Mouse (Mus musculus) Patski (cell line): ENCODE measurements around the gene Chrm3. TPM values are rescaled to one million over a fixed set of nuclear protein-coding genes. Genes with fewer than 3 reads are reported as not detected.

Experiments
- ATAC-seq: fragments of 100-300 bp; one replicate; pipeline ENCODE4 v1.8.0; 2021
- CTCF ChIA-PET: fragments of 350-600 bp; sonication (Branson Sonifier 250); formaldehyde crosslinking; loops from one replicate; lab custom pipeline; 2022; ENCODE audit warnings: inconsistent platforms; lab: Charles Lee
- POLR2A ChIA-PET: fragments of 350-600 bp; sonication (Branson Sonifier 250); formaldehyde crosslinking; loops from one replicate; lab custom pipeline; 2022; ENCODE audit warnings: antibody characterized with exemption, inconsistent platforms; lab: Charles Lee
- DNase-seq: peaks from one replicate; pipeline ENCODE4 v3.0.0-alpha.2; 2011; ENCODE audit warnings: low read depth, low spot score
- H3K27me3 ChIP-seq: fragments of 371-371 bp; one replicate; pipeline ENCODE4 v1.5.1; 2021
- CTCF ChIP-seq: fragments of 100-300 bp; IDR thresholded peaks from one replicate; pipeline ENCODE4 v1.5.1; 2021
- in situ Hi-C: fragments of 300-500 bp; cut with MboI; formaldehyde crosslinking; loops from 3 replicates; pipeline ENCODE4 v1.11.1; 2018; ENCODE audit warnings: low pct_unique_long_range_greater_than_20kb, mixed read lengths
- polyA plus RNA-seq: library from polyadenylated mRNA; unstranded; gene quantifications from one replicate; pipeline ENCODE4 v1.2.3, GENCODE M21; 2021

Chrm3 gene
- polyA plus RNA-seq, 1 experiment from 2014 or later: not detected

DNA sequence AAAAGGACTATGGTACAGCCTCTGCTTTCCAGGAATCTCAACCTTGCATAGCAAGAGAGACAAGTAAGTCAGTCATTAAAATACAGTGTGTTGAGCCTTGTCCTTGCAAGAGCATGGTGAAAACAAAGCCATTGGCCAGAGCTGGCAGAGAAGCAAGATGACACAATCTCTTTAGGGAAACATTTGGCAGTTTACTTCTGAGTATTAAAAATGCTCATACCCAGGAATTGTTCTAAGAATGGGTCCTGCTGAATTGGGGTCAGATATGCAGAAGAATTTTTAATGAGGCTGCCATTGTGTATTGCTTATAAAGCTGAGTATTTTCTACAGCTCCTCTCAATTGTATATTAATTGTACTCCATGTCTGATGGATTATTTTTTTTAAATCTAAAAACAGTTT lies 50.8 kb downstream of the Chrm3 start:
- no peaks in the 10 kb centered on the region for H3K27me3 ChIP-seq
- in situ Hi-C loops: no loop called here
- TF ChIP-seq CTCF: no peak
- POLR2A ChIA-PET: no interaction called here
- CTCF ChIA-PET: no interaction called here
- DNase-seq: no peak
- no peak for ATAC-seq

DNA sequence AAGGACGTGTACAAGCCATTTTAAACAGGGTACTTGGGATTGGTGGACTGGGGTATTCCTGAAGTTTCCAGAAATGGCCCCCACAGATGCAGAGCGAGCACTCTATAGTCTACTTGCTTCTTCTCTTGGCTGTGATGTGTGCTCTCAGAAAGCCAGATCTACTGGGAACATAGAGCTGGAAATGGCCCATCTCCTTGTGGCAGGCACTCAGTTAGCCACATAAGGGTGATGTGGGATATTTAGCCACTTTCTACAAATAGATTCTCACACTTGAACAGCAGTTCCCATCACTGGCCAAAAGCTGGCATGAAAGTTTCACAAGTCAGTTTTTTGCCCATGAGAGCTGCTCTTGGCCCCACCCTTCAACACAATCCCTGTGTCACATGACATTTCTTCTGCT lies 65.5 kb downstream of the Chrm3 start:
- ATAC-seq (no peak), DNase-seq (no peak)
- CTCF ChIA-PET: no interaction called here
- H3K27me3 ChIP-seq: no peaks in the 10 kb centered on the region
- in situ Hi-C loops: no loop called here
- TF ChIP-seq CTCF: no peak
- POLR2A ChIA-PET: no interaction called here

DNA sequence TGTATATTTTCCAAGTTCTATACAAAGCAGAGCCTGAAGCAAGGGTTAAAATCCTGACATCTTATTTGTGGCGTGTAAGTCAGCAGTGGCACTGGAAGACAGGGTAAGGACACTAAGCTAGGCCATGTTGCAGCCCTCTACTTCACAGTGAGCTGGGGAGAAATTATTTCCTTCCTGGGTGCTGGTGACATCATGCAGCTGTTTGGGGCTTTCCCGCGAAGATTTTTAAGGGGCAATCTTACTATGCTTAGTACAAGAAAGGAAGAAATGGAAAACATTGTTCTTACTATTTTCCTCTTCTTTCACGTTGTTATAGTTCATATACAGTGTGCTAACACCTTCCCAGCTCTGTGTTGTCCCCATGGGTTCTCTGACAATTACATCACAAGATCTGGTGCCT lies 76.3 kb downstream of the Chrm3 start:
- peaks cover 4% of the 10 kb centered on the region for H3K27me3 ChIP-seq
- DNase-seq (no peak), ATAC-seq (no peak)
- ChIA-PET POLR2A (no interaction called here), CTCF (interaction anchor here (2.4 kb wide), 1 partner anchor 17 kb away, joined by 7 read pairs; no protein-coding TSS in a partner anchor)
- TF ChIP-seq CTCF: no peak
- in situ Hi-C loops: no loop called here

DNA sequence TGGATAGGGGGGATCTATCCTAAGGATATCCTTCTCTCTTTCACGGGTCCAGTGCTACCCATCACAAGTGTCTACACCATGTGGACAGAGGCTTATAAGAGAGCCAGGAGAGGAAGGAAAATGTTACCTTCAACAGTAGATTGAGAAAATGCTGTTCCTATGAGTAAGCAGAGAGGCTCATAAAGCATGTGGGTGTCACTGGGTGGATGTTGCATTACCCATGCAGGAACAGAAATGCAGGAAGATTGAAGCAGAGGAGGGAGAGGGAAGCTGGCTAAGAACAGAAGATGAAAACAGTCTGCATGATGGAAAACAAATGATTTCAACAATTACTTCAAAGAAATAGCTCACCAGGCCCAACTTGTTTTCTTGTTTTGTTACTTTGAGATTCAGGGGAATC lies 85.7 kb downstream of the Chrm3 start:
- in situ Hi-C loops: no loop called here
- ChIA-PET CTCF (no interaction called here), POLR2A (no interaction called here)
- DNase-seq: no peak
- ATAC-seq: no peak
- TF ChIP-seq CTCF: no peak
- no peaks in the 10 kb centered on the region for H3K27me3 ChIP-seq

DNA sequence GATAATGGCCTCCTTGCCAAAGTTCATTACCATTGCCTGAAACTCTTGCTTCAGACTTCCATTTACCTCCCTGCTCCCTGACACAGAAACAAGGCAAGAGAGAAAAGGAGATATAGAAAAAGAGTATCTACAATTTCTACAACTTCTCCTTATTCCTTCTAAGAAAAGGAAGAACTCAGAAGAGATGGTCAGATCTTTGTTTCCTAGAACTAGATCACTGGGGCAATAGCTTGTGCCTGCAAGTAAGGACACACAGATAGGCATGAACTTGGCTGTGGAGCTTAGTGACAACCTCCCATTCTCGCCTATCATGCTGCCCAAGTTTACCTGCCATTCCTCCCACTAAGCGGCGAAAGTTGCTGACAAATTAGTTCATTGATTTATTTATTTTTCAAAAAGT lies 96.9 kb downstream of the Chrm3 start:
- in situ Hi-C loops: no loop called here
- POLR2A ChIA-PET: no interaction called here

DNA sequence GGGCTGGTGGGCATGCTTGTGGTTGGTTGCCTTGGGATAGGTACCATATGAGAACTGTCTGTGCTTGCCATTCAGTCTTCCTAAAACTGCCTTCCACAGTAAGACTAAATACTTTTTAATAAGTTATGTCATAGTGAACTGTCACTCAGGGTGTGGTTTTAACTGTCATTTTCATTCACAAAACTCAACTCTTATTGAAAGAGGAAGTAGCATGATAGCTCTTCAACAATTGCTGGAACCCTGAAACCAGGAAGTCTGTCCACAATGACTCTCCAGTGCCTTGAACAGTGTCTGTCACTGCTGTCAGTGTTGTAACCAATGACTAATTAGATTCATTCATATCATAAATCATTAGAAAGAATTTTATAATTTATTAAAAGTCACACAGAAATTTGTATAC lies 107.6 kb downstream of the Chrm3 start:
- TF ChIP-seq CTCF: no peak
- no peak for DNase-seq
- no peak for ATAC-seq
- POLR2A ChIA-PET: no interaction called here
- CTCF ChIA-PET: no interaction called here
- H3K27me3 ChIP-seq: no peaks in the 10 kb centered on the region
- in situ Hi-C loops: no loop called here

More for the DNA sequence above, 96.9 kb downstream of the Chrm3 start:
- no peaks in the 10 kb centered on the region for H3K27me3 ChIP-seq
- ATAC-seq (no peak), DNase-seq (no peak)
- CTCF ChIA-PET: no interaction called here
- TF ChIP-seq CTCF: no peak

DNA sequence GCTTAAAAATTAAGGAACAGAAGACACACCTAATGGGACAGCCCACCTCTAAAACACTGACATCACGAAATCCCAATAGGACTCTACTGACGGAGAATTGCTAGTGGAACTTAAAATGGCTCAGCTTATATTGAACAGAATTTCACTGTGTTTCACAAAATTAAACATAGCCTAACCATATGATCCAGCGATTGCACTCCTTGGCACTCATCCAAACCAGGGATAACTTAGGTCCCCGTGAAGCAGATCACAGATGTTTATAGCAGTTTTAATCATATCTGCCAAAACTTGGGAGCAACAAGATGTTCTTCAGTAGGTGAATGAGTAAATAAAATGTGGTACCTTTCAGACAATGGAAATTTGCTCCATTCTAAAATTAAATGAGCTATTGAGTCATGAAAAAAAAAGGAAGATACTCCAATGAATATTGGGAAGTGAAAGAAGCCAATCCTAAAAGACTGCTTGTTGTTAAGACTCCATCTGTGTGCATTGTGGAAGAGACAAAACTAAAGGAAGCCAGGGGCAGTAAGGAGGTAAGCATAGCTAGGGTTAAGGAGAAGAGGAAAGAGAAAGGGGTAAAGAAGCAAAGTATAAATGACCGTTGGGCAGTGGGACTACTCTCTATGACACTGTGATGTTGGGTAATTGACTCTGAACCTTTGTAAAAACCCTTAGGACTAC lies 109.0 kb downstream of the Chrm3 start:
- POLR2A ChIA-PET: no interaction called here
- TF ChIP-seq CTCF: no peak
- in situ Hi-C loops: no loop called here
- CTCF ChIA-PET: interaction anchor here (1.1 to 1.3 kb wide), 3 partner anchors 9 to 13 kb away, joined by 3 to 5 read pairs (median 4); no protein-coding TSS in a partner anchor
- ATAC-seq (no peak), DNase-seq (no peak)
- H3K27me3 ChIP-seq: peaks cover 4% of the 10 kb centered on the region

DNA sequence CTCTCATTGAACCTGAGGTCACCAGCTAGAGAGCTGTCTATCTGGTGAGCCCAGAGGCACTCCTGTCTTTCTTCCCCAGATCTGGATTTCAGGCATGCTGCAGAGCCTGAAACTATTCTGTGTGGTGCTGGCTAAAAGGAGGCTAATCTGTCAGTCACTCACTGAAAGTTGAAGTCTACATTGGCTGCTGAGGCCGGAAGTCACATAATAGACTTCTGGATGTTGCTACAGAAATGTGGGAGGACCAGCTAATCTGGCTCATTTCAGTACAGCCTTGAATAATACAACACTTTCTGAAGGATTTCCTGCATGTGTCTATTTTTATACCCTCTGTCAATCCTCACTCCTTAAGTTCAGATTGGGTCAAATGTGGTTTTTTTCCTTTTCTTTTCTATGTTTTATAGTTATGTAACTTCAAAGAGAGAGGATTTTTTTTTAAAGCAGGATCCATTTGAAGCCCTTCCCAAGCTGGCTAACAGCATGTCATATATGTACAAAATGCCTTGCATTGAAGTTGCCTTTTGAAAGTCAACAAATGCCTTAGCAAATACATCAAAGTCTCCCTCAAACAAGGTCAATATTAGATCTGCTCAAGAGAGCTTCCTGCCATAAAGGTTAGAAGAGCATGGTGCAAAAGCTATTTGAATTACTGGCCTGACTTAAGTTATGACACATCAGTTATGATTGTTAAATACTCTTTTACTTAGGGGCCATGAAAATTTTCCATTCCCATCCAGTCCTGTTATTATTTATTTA lies 116.2 kb downstream of the Chrm3 start:
- in situ Hi-C loops: no loop called here
- no peak for TF ChIP-seq CTCF
- ATAC-seq (no peak), DNase-seq (no peak)
- POLR2A ChIA-PET: no interaction called here
- CTCF ChIA-PET: interaction anchor here (0.9 kb wide), 1 partner anchor 18 kb away, joined by 3 read pairs; no protein-coding TSS in a partner anchor
- peaks cover 8% of the 10 kb centered on the region for H3K27me3 ChIP-seq

DNA sequence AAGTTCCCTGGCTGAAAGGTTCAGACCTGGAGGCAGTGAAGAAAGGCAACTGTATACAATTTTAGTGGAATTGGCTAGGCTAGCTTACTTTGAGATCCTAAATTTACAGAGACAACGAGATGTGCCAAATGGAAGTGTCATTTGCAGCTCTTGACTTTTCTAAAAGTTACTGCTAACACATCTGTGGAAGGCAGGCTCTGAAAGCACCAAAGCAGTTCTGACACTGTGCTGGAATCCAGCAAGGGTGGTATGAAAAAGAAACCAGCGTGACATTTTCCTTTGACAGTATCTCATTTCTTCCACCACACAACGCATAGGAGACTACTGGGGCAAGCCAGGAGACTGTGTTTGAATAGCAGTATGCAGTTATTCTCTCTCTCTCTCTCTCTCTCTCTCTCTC lies 120.4 kb downstream of the Chrm3 start:
- in situ Hi-C loops: no loop called here
- no peak for TF ChIP-seq CTCF
- H3K27me3 ChIP-seq: peaks cover 7% of the 10 kb centered on the region
- ATAC-seq (no peak), DNase-seq (no peak)
- CTCF ChIA-PET: interaction anchor here (0.7 kb wide), 1 partner anchor 8 kb away, joined by 4 read pairs; no protein-coding TSS in a partner anchor
- POLR2A ChIA-PET: interaction anchor here (0.7 kb wide), 1 partner anchor 218 kb away, joined by 3 read pairs; no protein-coding TSS in a partner anchor

DNA sequence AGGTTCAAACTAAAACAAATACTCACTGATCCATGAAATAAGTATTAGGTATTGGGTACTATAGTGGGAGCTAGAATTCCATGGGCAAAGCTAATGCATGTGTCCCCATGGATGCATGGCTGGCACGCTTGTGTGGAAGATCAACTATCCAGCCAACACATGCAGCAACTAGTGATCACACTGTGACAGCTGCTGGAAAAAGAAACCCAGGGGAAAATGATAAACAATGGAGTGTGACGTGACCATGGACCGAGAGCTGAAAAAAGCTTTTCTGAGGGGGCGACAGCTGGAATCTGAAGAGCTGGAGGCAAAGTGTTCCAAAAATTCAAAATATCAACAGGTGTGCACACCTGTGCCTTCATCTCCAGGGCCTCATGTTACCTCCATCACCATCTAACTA lies 120.8 kb downstream of the Chrm3 start:
- TF ChIP-seq CTCF: no peak
- no peak for ATAC-seq
- ChIA-PET CTCF (interaction anchor here (0.7 kb wide), 1 partner anchor 9 kb away, joined by 4 read pairs; no protein-coding TSS in a partner anchor), POLR2A (interaction anchor here (0.7 kb wide), 1 partner anchor 217 kb away, joined by 3 read pairs; no protein-coding TSS in a partner anchor)
- DNase-seq: no peak
- peaks cover 4% of the 10 kb centered on the region for H3K27me3 ChIP-seq
- in situ Hi-C loops: no loop called here

DNA sequence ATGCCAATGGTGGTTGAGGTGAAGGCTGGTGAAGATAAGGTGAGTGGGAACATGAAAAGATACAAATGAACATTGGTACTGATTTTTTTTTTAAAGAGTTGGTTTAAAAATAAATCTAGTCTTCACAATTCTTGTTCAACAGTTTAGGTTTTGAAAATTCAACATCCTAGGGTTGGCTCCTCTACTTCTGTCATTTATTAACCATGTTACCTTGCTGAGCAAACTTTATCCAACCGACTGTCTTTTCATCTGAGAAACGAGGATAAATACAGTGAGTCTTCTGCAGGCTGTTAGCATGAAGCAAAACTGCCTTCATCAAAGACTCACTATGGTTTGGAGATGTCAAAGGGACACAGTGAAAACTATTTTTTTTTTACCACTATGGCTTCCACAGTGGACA lies 123.0 kb downstream of the Chrm3 start:
- ChIA-PET CTCF (no interaction called here), POLR2A (no interaction called here)
- peaks cover 4% of the 10 kb centered on the region for H3K27me3 ChIP-seq
- no peak for ATAC-seq
- in situ Hi-C loops: no loop called here
- no peak for DNase-seq
- TF ChIP-seq CTCF: no peak
